Mouse (Mus musculus): ENCODE measurements around the gene Cdh6.

Cdh6 gene

DNA sequence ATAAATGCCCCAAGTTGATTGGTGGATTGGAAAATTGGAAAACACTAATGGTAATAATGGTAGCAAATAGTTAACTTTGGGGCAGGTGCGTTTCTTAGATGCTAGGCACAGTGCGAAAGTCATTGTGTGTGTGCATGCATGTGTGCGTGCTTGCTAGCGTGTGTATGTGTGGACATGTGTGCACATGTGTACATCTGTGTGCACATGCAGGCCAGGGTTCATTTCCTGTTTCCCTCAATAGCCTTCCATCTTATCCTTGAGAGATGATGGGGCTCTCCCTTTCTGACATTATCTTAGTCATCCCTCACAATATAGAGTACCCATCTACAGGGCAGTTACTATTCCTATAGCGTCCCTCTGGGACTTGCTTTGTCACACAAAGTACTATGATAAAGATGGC is 17.7 kb downstream of the Cdh6 start:
- DNase-seq (ENCODE audit: low spot score), result no peak

DNA sequence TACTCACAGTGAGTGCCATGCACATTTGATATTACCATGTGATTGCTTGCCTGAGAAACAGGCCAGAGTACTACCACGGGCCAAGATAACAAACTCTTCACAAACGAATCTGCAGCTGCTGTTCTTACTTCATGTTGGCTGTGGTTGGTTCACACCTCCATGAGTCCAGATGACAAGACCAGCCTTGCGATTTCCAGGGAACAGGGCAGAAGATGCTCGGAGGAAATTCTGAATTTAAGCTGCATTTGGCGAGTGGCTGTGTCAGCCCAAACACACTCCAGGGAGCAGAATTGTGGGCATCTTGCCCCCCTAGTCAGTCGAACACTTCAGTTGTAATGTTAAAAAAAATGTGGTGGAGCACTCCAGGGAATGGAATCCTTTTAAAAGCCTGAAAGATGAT is 18.1 kb downstream of the Cdh6 start:
- DNase-seq (ENCODE audit: low spot score), result no peak

DNA sequence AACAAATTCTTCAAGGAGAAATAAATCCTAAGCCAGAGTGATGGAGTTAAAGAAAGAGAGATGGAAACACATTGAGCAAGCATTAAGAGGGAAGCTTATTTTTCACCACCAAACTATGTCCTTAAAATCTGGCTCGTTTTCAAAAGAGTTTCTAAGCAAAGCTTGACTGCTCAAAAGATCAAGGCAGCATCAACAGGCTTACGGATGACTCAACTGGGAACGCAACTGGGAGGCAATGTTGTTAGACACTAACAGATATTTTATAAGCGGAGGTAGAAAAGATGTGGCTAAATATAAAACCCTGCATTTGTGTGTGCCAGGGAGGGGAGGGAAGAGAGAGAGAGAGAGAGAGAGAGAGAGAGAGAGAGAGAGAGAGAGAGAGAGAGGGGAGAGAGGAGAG is 31.5 kb downstream of the Cdh6 start:
- no peak for DNase-seq (ENCODE audit: low spot score)

DNA sequence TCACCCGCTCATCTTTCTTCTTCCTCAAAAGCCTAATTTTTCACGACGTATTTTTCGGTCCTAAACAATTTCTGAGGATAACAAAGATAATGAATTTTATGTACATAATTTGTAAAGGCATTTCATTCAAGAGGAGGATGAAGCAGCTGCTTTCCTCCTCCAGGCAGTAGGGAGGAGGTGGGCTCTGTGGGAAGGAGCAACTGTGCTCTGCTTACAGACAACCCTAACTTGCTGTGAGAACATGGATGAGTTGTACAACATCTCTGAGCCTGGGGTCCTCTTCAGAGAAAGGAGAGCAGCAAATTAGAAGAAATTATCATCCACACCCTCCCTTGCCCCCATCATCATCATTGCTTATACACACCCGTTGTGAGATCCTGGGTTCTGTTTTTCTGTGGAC is 33.8 kb downstream of the Cdh6 start:
- no peak for DNase-seq (ENCODE audit: low spot score)

DNA sequence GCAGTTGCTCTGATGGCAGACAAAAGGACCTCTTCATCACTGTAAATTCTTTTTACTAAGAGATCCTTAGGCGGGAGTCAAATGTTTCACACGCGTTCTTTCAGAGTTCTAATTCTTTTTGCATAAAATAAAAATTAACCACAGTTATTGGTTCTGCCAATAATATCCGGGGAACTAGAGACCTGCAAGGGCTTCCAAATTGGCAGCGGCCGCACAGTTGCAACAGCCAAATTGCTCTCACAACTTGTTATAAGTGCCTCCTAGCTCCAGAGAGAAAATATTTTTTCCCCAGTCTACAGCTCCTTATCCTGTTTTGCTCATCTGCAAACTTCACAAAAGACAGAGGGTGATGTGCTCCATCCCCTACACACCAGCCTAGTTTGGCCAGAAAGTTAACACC is 36.3 kb downstream of the Cdh6 start:
- DNase-seq (ENCODE audit: low spot score), result no peak

DNA sequence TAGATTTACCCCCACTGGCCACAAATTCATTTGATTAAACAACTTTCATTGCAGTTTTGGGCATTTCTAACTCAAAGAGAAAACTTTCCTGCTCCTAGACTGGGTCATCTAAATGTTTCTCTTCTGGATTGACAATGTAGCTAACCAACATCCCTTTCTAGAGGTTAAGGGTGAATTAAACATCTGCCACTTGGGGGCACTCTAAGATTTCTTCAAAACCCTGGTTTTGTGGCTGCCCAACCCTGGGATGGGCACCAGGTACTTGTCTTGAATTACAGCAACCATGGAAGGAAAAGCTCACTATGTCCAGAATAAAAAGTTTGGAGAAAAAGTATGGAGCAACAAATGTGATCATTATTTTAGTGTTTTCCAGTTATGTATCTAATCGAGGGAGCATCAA is 39.4 kb downstream of the Cdh6 start:
- DNase-seq (ENCODE audit: low spot score), result no peak

DNA sequence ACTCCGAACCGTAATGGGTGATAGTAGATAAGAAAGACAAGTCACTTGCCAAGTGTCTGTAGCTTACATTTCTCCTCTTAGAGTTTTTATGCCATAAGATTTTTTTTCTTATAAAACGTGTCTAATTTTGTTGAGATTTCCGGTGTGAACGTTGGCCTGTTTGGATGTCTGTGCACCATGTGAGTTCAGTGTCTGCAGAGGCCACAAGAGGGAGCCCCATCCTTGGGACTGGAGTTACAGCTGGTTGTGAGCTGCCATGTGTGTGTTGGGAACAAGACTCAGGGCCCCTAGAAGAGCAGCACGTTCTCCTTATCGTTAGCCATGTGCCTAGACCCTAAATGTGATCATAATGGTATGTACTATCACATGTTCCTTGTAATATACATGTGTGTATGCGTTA is 40.1 kb downstream of the Cdh6 start:
- DNase-seq (ENCODE audit: low spot score), result no peak

DNA sequence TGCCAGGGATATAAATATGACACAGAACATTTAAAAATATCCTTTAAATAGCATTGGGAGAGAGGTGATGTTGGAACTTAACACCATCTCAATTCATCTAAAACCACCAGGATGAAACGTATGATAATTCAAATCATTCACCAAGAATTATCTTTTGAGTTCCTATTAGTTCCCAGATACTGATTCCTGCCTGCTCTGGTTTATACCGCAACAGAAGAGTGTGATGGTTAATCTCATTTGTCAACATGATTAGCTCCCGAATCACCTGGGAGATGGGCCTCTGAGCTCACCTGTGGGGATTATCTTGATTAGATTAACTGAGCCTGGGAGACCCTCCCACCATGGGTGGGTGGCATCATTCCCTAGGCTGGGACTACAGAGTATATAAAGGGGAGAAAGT is 41.0 kb downstream of the Cdh6 start:
- no peak for DNase-seq (ENCODE audit: low spot score)

DNA sequence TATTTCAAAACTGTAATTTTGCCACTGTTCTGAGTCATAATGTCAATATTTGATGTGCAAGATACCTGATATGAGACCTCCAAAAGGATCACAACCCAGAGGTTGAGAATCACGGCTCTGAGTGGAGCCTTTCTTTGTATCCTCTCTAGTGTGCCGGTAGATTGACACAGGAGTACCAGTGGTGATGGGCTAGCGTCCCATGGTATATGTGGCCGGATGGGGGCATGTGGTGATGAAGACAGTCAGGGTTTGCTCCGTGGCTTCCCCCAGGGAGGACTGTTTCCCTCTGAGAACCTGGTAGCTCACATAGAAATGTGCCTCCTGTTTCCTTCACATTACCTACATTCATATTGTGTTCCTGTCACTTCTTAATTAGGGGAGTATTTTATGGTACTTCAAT is 43.2 kb downstream of the Cdh6 start:
- no peak for DNase-seq (ENCODE audit: low spot score)

DNA sequence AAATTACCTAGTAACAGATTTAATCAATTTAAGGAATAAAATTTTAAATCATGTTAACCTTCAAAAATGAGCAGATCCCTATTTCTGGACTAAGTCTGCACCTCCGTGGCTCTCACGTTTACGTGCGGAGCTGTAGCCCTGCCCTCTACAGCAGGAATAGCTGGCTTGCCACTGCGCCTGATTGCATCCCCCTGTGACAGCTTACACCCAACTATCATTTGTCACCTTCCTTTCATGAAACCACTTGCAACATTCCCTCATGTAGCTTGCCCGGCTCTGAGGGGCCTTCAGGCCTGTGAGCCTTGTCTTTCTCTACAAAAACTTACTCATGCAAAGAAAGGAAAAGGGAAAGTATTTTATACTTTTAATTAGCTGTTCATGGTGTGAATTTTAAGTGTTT is 73.1 kb downstream of the Cdh6 start:
- no peak for DNase-seq (ENCODE audit: low spot score)

DNA sequence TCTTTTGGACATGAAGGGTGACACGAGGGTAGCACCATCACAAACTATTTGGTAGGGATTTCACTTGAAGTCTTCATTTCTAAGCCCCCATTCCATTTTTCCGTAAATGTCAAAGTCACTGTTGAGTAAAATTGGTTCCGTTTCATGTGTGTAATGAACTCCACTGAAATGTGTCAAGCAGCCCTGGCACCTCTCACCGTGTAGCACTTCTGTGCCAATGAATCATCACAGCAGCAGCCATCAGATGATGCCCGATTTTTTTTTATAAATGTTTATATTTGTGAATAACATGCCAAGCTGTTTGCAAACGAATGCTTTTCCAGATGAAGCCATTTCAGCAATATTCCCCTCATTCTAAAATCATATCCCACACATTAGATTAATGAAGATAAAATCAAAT is 75.6 kb downstream of the Cdh6 start:
- DNase-seq (ENCODE audit: low spot score), result no peak

DNA sequence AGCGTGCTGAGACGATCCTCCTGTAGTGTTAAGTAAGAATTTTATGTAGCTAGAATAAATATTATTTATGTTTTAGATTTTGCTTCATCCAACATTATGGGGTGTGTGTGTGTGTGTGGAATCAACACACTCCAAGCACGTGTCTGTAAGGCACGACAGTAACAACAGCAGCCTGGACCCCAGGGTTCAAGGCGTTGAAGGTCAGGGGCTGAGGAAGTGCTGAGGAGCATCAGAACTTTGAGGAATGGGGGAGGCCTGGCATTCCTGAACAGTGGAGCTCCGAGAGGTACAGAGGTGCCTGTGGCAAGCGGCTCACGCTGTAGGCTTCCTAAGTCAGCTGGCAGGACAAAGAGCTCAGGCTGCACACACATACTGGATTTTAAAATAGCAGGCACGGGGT is 78.1 kb downstream of the Cdh6 start:
- DNase-seq (ENCODE audit: low spot score), result no peak

DNA sequence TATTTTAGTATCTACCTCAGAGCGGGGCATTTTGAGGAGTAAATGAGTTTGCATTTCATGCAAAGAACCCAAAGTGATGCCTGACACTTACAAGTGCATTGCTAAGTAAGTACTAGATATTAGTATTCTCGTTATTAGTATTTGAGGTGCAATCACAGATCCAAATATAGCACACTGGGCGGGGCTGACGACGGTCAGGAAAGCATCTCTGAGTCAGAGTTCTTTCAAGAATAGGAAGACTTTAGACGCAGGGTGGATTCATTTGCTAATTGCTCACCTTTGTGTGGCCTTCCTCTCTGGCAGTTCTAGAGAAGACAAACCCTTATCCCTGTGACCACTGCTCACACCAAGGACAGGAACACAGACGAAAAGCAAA is 78.6 kb downstream of the Cdh6 start:
- DNase-seq (ENCODE audit: low spot score), result no peak

DNA sequence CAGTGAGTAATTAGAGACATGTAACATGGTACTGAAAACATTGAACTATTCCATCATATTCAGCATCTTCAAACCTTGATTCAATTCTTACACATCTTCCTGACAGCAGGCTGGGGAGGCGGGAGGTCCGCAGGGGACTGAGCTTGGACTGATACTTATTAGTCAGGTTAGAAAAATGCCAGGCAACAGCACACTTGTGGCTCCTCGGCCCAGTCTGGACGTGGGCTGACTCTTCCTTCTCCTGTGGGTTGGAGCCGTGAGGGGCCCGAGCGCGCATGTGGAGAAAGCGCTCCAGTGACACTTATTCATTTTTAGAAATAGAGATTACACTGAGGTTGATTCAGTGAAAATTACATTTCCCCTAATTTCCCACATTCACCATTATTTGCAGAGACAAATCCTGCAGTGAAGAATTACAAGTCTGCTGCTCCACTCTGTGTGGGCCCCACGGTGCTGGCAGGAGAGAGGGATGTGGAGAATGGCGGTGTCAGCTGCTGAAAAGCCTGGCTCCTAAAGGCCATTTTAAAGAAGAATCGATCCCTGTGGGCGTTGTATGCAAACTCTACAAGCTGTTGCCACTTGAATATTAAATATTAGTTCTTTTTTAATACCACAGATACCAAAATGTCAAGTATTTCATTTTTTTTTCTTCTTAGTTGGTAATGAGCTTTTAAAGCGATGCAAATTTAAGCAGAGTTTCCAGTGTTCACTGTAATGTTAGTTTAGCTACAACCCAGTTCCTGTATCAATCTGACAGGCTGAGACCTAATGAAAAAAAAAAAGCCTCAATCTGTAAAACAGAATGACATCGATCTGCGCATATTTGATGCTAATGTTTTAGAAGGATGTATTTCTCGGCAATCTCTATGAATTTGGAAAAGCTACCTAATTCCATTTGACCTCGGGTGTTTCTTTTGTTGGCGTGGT is 79.3 kb downstream of the Cdh6 start:
- no peak for DNase-seq (ENCODE audit: low spot score)

DNA sequence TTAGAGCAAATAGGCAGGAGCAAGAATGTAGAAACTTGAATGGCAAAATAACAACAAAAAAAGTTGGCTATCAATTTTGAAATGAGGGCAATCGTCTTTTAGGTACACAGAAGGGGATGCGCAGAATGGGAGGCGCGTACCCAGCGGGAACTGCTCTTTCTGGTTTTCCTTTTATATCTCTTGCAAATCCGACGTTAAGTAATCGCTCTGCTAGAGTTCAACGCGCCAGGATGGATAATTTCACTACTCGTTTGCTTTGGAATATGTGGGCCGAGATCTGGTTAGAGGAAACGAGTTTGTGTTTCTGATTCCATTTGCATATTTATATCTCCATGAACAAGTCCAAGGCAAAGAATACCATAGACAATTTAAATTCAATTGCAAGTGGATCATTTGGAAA is 81.4 kb downstream of the Cdh6 start:
- DNase-seq (ENCODE audit: low spot score), result no peak

DNA sequence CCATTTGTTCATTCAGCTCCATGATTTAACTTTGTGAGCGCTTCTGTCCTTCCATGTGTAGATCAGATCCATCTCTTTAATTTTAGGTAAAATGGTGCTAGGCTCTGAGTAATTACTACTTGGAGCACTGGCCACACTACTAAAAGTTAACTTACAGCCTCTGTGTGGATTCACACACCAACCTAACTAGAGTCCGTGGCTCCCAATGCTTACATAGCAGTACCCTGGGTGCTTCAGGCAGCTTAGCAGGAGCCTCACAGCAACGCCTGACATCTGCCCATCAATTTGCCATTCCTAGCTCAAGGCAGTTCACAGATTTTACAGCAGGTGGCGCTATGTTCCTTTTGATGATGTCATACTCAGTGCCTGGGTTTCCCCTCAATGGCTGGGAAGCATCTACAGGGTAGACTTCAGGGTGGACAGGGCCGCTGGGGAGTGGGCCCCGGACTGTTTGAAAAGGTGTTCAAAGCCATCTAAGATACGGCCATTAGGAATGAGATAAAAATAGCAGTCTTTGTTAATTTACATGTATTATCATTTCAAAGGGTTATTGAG is 84.9 kb downstream of the Cdh6 start:
- DNase-seq (ENCODE audit: low spot score), result no peak

DNA sequence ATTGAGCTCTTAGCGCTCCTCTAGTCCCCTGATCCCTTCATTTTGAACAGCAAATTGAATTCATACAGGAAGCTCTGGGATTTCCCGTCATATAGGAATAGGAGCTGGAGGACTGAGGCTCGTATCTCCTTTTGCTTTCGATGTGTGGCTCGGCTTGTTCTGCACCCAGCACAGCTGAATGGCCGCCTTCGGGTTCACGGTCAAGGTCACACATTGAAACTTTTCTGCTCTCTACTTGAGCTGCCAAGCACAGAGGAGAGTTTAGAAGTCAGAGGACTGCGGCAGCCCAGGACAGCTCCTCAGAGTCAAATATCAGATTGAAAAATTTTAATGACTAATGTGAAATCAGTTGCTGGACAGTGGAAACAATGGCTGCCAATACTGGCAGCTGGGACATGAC is 88.7 kb downstream of the Cdh6 start:
- no peak for DNase-seq (ENCODE audit: low spot score)

DNA sequence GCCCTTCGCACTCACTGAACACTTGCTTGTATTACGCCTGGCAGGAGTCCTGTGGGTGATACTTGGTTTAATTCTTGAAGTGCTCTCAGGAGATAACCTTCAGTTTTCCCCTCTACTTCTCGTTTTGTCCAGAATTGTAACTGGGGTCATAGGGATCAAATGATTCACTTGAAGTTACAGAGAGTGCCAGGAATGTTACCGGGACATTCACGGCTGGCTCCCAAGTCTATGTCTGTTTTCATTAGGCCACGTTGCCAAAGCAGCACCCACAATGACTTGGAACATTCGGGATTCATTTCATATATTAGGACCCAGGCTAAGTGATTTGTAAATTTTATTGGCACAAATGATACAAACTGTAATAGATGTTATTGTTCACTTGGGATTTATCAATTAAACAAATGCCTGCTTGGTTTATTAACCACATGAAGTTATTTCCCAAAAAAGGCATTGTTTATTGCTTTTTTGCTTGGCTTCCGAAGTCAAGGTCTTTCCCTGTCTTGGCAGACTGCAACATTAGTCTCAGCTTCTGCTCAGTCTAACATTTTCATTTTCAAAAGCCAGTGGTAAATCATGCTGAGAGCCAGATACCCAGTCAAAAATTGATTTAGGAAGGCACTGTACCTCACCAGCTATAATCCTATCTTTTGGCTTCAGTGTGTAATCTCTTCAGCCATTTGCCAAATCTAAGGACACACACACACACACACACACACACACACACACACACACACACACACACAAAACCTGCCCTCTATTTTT is 96.4 kb downstream of the Cdh6 start:
- no peak for DNase-seq (ENCODE audit: low spot score)

DNA sequence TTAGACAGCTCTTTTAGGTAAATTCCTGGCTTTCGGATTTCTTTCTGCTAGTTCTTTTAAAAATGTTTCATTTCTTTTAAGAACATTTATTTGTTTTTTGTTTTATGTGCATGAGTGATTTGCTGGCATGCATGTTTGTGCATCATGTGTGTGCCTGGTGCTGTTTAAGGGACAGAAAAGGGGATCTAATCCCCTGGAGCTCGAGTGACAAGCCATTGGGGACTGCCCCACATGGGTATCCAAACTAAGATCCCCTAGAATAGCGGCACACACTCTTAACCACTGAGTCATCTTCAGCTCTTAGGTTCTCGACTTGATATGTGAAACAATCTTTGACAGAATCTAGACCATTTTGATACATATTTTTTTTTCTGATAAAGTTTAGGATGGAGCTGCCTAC is 99.4 kb downstream of the Cdh6 start:
- DNase-seq (ENCODE audit: low spot score), result no peak

DNA sequence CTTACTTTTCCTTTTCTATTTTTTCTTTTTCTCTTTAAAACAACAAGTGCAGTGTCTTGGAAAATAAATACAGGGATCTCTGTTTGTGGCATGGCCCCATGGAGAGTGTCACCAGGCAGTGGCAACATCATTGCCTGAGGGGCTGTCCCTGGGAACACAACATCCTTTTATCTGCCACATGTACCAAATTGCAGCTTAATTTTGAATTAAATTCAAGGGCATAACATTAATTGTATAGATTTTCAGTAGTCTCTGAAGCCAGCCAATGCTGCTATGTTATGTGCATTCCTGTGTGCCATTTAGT is 105.3 kb downstream of the Cdh6 start:
- DNase-seq (ENCODE audit: low spot score), result no peak

DNA sequence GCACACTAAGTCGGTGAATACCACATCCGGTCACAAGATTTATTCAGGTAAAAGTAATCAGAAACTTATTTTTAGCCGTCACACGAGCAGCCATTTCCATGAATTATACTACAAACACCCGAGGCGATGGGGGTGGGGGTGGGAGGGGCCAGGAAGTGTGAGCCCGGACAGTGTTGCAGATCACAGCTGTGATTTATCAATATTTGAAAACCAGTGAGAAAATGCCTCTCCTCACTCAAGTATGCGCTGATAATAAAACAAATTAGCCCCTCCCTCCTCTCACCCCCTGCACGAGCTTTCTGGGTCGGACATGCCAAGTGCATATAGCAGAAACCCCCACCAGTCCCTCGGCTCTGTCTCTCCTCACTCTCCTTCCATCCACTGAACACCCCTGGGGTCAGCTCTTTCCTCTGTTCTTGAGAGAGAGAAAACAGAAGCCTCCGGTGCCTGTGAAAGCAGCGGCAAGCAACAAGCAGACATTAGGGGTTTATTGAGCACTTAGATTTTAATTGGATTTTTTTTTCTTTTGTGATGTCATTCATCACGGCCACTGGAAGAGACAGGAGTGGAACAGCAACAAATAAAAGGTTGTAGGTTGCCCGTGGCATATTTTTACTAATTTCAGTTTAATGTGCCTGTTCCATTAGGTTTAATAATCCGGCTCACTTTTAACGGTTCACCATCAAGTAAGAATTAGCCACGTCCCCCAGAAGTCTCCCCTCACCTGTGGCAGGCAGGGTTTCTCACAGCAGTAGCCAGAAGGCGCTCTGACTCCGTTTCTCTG is 105.9 kb downstream of the Cdh6 start:
- no peak for DNase-seq (ENCODE audit: low spot score)

DNA sequence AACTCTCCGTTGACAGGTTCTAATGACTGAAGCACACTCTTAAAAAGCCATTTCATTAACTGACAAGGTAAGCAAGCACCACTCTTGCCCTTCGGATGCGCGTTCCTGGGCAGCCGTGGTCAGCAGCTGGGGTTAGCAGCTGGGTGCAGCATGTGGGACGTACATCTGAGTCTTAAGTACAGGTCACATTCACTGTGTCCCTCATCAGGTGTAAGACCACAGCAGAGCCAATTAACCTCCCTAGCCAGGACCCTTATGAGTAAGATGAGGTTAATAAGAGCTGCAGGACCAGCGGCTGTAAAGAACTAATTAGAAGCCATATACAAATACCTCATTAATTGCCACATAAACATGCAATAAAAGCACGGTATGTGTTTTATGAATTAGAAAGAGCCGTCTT is 106.7 kb downstream of the Cdh6 start:
- DNase-seq (ENCODE audit: low spot score), result no peak

DNA sequence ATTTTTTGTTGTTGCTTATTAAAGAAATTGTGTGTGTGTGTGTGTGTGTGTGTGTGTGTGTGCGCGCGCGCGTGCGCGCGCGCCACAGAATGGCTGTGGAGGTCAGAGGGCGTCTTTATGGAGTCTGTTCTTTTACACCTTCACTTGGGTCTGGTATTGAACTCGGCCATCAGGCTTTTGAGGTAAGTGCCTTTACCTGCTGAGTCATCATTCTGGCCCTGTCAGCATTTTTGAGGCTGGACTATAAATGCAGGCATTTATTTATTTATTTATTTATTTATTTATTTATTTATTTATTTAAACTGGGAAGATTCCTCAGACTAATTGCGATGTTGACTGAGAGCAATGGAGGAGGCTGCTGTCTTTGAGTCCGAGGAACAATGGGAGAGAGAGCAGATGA is 109.8 kb downstream of the Cdh6 start:
- DNase-seq (ENCODE audit: low spot score), result no peak

All from ovary, postnatal 10 days (tissue).